Mouse (Mus musculus) testis, adult 2 months (tissue): ENCODE data around the gene Dgki.

Experiments used
- CTCF ChIP-seq: fragments of 200-500 bp; IDR thresholded peaks from 2 replicates; pipeline ENCODE4 v1.5.1; 2012; ENCODE audit warnings: low read depth, mild to moderate bottlenecking, inconsistent platforms, low read length, moderate library complexity; ENCODE audit not compliant: control insufficient read depth, insufficient read depth, insufficient replicate concordance
- POLR2A ChIP-seq: fragments of 200-500 bp; IDR thresholded peaks from 2 replicates; pipeline ENCODE4 v1.6.1; 2012; ENCODE audit warnings: low read depth, mild to moderate bottlenecking, inconsistent platforms, low read length, moderate library complexity; ENCODE audit not compliant: control insufficient read depth

DNA sequence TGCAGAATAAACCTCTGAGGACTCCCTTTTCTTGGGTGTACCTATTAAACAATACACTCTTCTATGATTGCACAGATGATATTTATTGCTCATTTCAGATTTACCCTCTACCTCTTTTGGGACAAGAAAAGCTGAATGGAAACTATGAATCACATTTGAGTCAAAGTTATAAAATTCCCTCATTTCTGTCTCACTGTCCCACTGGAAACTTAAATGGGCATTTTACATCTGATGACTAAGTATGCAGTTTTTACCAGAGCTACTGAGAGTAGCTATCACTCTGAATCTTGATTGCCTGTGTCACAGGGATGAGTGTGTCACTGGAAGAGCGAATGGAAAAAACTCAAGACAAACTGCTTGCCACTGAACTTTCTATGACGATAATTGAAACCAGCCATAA, 467.8 kb downstream of the Dgki start:
- TF ChIP-seq POLR2A (no peak), CTCF (no peak)
